Mouse (Mus musculus) liver, adult 2 months (tissue): ENCODE results near the gene Dennd6b.

ENCODE experiments used
- CTCF ChIP-seq: fragments of 200-500 bp; IDR thresholded peaks from 2 replicates; pipeline ENCODE4 v1.5.1; 2011; ENCODE audit warnings: low read depth, low read length, control low read depth
- POLR2A ChIP-seq: fragments of 200-500 bp; IDR thresholded peaks from 2 replicates; pipeline ENCODE4 v1.6.1; 2011; ENCODE audit warnings: low read length, control low read depth; ENCODE audit not compliant: insufficient read depth; ENCODE audit errors: extremely low read depth

DNA sequence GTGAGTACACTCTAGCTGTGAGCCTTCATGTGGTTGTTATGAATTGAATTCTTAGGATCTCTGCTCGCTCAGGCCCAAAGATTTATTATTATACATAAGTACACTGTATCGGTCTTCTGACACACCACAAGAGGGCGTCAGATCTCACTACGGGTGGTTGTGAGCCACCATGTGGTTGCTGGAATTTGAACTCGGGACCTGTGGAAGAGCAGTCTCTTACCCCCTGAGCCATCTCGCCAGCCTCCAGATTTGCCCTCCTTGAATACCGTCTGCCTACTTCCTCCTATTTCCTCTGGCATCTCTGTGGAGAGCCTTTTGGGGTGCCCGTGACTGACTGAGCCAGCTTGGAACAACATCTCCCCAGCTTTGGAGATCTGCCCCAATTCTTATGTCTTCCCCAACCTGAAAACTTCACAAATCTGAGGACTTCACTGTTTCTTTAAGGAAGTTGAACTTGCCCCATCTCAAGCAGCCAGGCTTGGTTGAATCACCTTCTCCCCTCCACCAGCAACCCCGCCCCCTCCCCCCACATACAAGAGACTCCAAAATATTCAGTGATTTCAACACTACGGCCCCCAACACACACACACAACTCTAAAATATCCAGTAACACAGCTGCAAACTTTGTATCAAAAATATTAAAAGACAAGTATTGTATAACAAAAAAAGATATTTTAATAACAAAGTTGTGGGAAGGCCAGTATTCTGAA, 14.6 kb downstream of the Dennd6b start:
- TF ChIP-seq CTCF (peak; percentile 20; the same call in 1 of the 2 replicates), POLR2A (no peak)
